Mouse (Mus musculus) stomach, embryonic 16.5 days (tissue): ENCODE results near the gene Hoxc11. TPM values are rescaled to one million over a fixed set of nuclear protein-coding genes. Genes with fewer than 3 reads are reported as not detected.
A peak's percentile ranks its signal among the peaks of the same experiment; 100 is the strongest.

Source experiments
- ATAC-seq: fragments of 200-750 bp; cut with Nextera tagmentation; 2 replicates; pipeline ENCODE4 v1.8.0; 2017; ENCODE audit warnings: moderate number of reproducible peaks, moderate TSS enrichment; ENCODE audit not compliant: insufficient read depth, low FRiP score
- H3K27ac ChIP-seq: fragments of 300-500 bp; sonication (generic); 2 replicates; pipeline ENCODE4 v1.5.1; 2014; ENCODE audit warnings: low read length
- H3K27me3 ChIP-seq: fragments of 300-500 bp; sonication (generic); 2 replicates; pipeline ENCODE4 v1.6.1; 2014; ENCODE audit warnings: low read length, control low read depth, mixed read lengths; ENCODE audit not compliant: control insufficient read depth, insufficient read depth
- H3K36me3 ChIP-seq: fragments of 300-500 bp; sonication (generic); 2 replicates; pipeline ENCODE4 v1.6.1; 2014; ENCODE audit warnings: low read length; ENCODE audit not compliant: control insufficient read depth, insufficient read depth
- H3K4me1 ChIP-seq: fragments of 300-500 bp; sonication (generic); 2 replicates; pipeline ENCODE4 v1.6.1; 2014; ENCODE audit warnings: low read length, control low read depth, mixed read lengths; ENCODE audit not compliant: control insufficient read depth, insufficient read depth
- H3K4me2 ChIP-seq: fragments of 300-500 bp; sonication (generic); 2 replicates; pipeline ENCODE4 v1.6.1; 2014; ENCODE audit warnings: low read depth, low read length, mixed read lengths
- H3K4me3 ChIP-seq: fragments of 300-500 bp; sonication (generic); replicated peaks from 2 replicates; pipeline ENCODE4 v1.5.1; 2014; ENCODE audit warnings: mild to moderate bottlenecking, low read length
- H3K9ac ChIP-seq: fragments of 300-500 bp; sonication (generic); 2 replicates; pipeline ENCODE4 v1.6.1; 2014; ENCODE audit warnings: low read length
- H3K9me3 ChIP-seq: fragments of 300-500 bp; sonication (generic); replicated peaks from 2 replicates; pipeline ENCODE4 v1.6.1; 2016; ENCODE audit warnings: low read length, control low read depth; ENCODE audit not compliant: control insufficient read depth
- WGBS: fragments of 180-500 bp; shearing (Covaris S2); extraction: QIAGEN DNeasy Blood & Tissue Kit; methylation state at CpG from one replicate; pipeline ENCODE4 v1.1.7; 2014; 5-methylcytosine and 5-hydroxymethylcytosine counted together
- polyA plus RNA-seq: library from polyadenylated mRNA; unstranded; fragments of >200 nt; fragmentation: Nextera tagmentation; extraction: Ambion mirVana; gene quantifications from 2 replicates; pipeline ENCODE4 v1.2.1, GENCODE M21; 2015

Gene Hoxc11
- polyA plus RNA-seq, 1 experiment from 2014 or later: not detected

GRCm38 (mm10) chr15:102934897-102935296 lies 19.3 kb upstream of the Hoxc11 start:
- peaks cover 98% of the 10 kb centered on the region for H3K27me3 ChIP-seq
- H3K4me1 ChIP-seq: no peaks in the 10 kb centered on the region
- H3K9ac ChIP-seq: no peak overlapping the region
- H3K4me3 ChIP-seq: no peak overlapping the region
- no peak overlapping the region for H3K4me2 ChIP-seq
- H3K27ac ChIP-seq: no peak overlapping the region
- ATAC-seq: no peak
- 0% methylated on average over 26 of the region's 27 CpGs for WGBS
- H3K36me3 ChIP-seq: no peaks in the 10 kb centered on the region
- H3K9me3 ChIP-seq: no peaks in the 10 kb centered on the region

GRCm38 (mm10) chr15:102936279-102936972 lies 17.8 kb upstream of the Hoxc11 start, which contains the start of gene Hoxc12:
Gene Hoxc12, plus strand, starts transcription at chr15:102936757.
- Histone ChIP-seq H3K9ac (no peak within 1 kb of the TSS), H3K4me3 (no peak within 1 kb of the TSS), H3K27me3 (peaks cover 98% of the 10 kb centered on the region), H3K27ac (no peak within 1 kb of the TSS), H3K4me1 (no peaks in the 10 kb centered on the region), H3K4me2 (no peak within 1 kb of the TSS), H3K9me3 (no peaks in the 10 kb centered on the region), H3K36me3 (no peaks in the 10 kb centered on the region)
- no peak for ATAC-seq
- 1% methylated on average over 31 of the region's 31 CpGs for WGBS

GRCm38 (mm10) chr15:102937036-102937666 lies 17.1 kb upstream of the Hoxc11 start:
- no peak overlapping the region for H3K4me3 ChIP-seq
- ATAC-seq: no peak
- no peaks in the 10 kb centered on the region for H3K36me3 ChIP-seq
- WGBS: 1% methylated on average over 50 of the region's 50 CpGs
- H3K9me3 ChIP-seq: no peaks in the 10 kb centered on the region
- H3K9ac ChIP-seq: no peak overlapping the region
- H3K4me2 ChIP-seq: no peak overlapping the region
- H3K27me3 ChIP-seq: peaks cover 98% of the 10 kb centered on the region
- no peak overlapping the region for H3K27ac ChIP-seq
- H3K4me1 ChIP-seq: no peaks in the 10 kb centered on the region

- H3K36me3 ChIP-seq: no peaks in the 10 kb centered on the region
- no peak overlapping the region for H3K4me3 ChIP-seq
- no peak overlapping the region for H3K9ac ChIP-seq
- no peak overlapping the region for H3K27ac ChIP-seq
- WGBS: 2% methylated on average over 34 of the region's 34 CpGs
- no peaks in the 10 kb centered on the region for H3K9me3 ChIP-seq
- H3K4me2 ChIP-seq: no peak overlapping the region
- peaks cover 93% of the 10 kb centered on the region for H3K27me3 ChIP-seq
- H3K4me1 ChIP-seq: no peaks in the 10 kb centered on the region
- ATAC-seq: no peak
Measured at GRCm38 (mm10) chr15:102939256-102940155, 14.7 kb upstream of the Hoxc11 start.

- Histone ChIP-seq H3K4me3 (0 out of 2 replicates have a peak overlapping the region, but pooled peaks have one; percentile 0), H3K9me3 (no peaks in the 10 kb centered on the region), H3K27ac (no peak overlapping the region), H3K4me1 (no peaks in the 10 kb centered on the region), H3K27me3 (peaks cover 92% of the 10 kb centered on the region), H3K4me2 (no peak overlapping the region), H3K9ac (no peak overlapping the region), H3K36me3 (no peaks in the 10 kb centered on the region)
- 2% methylated on average over 48 of the region's 53 CpGs for WGBS
- ATAC-seq: no peak
Measured at GRCm38 (mm10) chr15:102942739-102943467, 11.3 kb upstream of the Hoxc11 start.

GRCm38 (mm10) chr15:102943468-102943813 lies 10.8 kb upstream of the Hoxc11 start:
- Histone ChIP-seq H3K4me3 (no peak overlapping the region), H3K4me2 (no peak overlapping the region)

GRCm38 (mm10) chr15:102945185-102946077 lies 8.8 kb upstream of the Hoxc11 start:
- Histone ChIP-seq H3K36me3 (no peaks in the 10 kb centered on the region), H3K27me3 (peaks cover 91% of the 10 kb centered on the region)
- 12% methylated on average over 22 of the region's 22 CpGs for WGBS

More at GRCm38 (mm10) chr15:102943468-102943813, 10.8 kb upstream of the Hoxc11 start:
- Histone ChIP-seq H3K36me3 (no peaks in the 10 kb centered on the region), H3K9ac (no peak overlapping the region), H3K9me3 (no peaks in the 10 kb centered on the region), H3K27ac (no peak overlapping the region), H3K4me1 (no peaks in the 10 kb centered on the region), H3K27me3 (peaks cover 93% of the 10 kb centered on the region)
- no peak for ATAC-seq
- 3% methylated on average over 5 of the region's 5 CpGs for WGBS

GRCm38 (mm10) chr15:102947276-102947675 lies 7.0 kb upstream of the Hoxc11 start:
- Histone ChIP-seq H3K9ac (no peak overlapping the region), H3K4me1 (no peaks in the 10 kb centered on the region), H3K4me2 (no peak overlapping the region), H3K36me3 (no peaks in the 10 kb centered on the region), H3K4me3 (no peak overlapping the region), H3K27me3 (peaks cover 90% of the 10 kb centered on the region), H3K9me3 (no peaks in the 10 kb centered on the region), H3K27ac (no peak overlapping the region)
- ATAC-seq: no peak
- 1% methylated on average over 9 of the region's 9 CpGs for WGBS

More at GRCm38 (mm10) chr15:102945185-102946077, 8.8 kb upstream of the Hoxc11 start:
- Histone ChIP-seq H3K4me1 (no peaks in the 10 kb centered on the region), H3K9me3 (no peaks in the 10 kb centered on the region), H3K27ac (no peak overlapping the region), H3K4me2 (no peak overlapping the region), H3K4me3 (no peak overlapping the region), H3K9ac (no peak overlapping the region)
- ATAC-seq: no peak
